In the genomic region with DNA sequence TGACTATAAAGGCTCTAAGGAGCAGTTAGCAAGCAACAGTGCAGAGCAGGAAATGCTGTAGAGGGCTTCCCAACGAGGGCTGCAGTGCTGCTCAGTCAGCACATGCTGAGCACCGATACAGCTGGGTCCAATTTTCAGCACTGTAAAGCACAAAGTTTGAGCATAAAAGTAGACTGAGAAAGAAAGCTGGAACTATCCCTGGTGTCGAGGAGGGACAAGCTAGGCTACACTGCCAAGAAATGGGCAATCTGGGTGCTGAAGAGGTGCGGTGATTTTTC, we compare ENCODE assay signal across 18 mouse cellular contexts. TPM values are rescaled to one million over a fixed set of nuclear protein-coding genes. Genes with fewer than 3 reads are reported as not detected.
DNase-seq lines count a peak whose midpoint lies in the region; ATAC-seq lines count a peak whose summit lies in the region.
"Had no signal": no experiment of that assay in that cellular context is flagged by ENCODE, and none has a peak within 500 bp of the region (broad histone marks: within the 10 kb centered on the region; RNA-seq: fewer than 3 reads in every experiment).

No protein-coding gene starts in this region.

- H3K36me3 ChIP-seq in heart, embryonic 15.5 days = peaks cover 3% of the 10 kb centered on the region; the same call in 1 of the 2 replicates
- no peaks in the 10 kb centered on the region for H3K36me3 ChIP-seq in lung, embryonic 16.5 days (ENCODE audit: control insufficient read depth, insufficient read depth, low read length)
- no peaks in the 10 kb centered on the region for H3K36me3 ChIP-seq in embryonic facial prominence, embryonic 14.5 days (ENCODE audit: control insufficient read depth, insufficient read depth, low read length)
- H3K36me3 ChIP-seq in neural tube, embryonic 14.5 days (ENCODE audit: control insufficient read depth, insufficient read depth, low read length) = no peaks in the 10 kb centered on the region
- H3K36me3 ChIP-seq: forebrain, embryonic 12.5 days; liver, embryonic 15.5 days had no signal

- peaks cover 46% of the 10 kb centered on the region for H3K4me1 ChIP-seq in heart, embryonic 15.5 days (replicated peaks)
- H3K4me1 ChIP-seq in lung, embryonic 16.5 days (replicated peaks; ENCODE audit: control insufficient read depth, insufficient read depth, low read length) = peaks cover 13% of the 10 kb centered on the region
- peaks cover 17% of the 10 kb centered on the region for H3K4me1 ChIP-seq in embryonic facial prominence, embryonic 14.5 days (ENCODE audit: control insufficient read depth, insufficient read depth, low read length)
- H3K4me1 ChIP-seq in neural tube, embryonic 14.5 days (ENCODE audit: control insufficient read depth, insufficient read depth, low read length) = peaks cover 9% of the 10 kb centered on the region
- H3K4me1 ChIP-seq: forebrain, embryonic 12.5 days; liver, embryonic 15.5 days had no signal

- H3K27ac ChIP-seq in heart, embryonic 15.5 days = peak overlapping the region; percentile 60
- H3K27ac ChIP-seq in lung, embryonic 16.5 days (ENCODE audit: low read length) = peak overlapping the region; percentile 38; the same call in 1 of the 2 replicates
- H3K27ac ChIP-seq in embryonic facial prominence, embryonic 14.5 days (replicated peaks; ENCODE audit: low read depth, low read length) = peak overlapping the region; percentile 49
- peak overlapping the region; percentile 4; the same call in 1 of the 2 replicates for H3K27ac ChIP-seq in neural tube, embryonic 14.5 days (ENCODE audit: low read depth, low read length)
- H3K27ac ChIP-seq: forebrain, embryonic 12.5 days; hindbrain, postnatal 0 days; liver, embryonic 15.5 days had no signal

- 55% methylated on average over 4 of the region's 4 CpGs for WGBS in heart, embryonic 15.5 days
- 61% methylated on average over 4 of the region's 4 CpGs for WGBS in lung, embryonic 16.5 days
- 38% methylated on average over 4 of the region's 4 CpGs for whole genome bisulfite sequencing in embryonic facial prominence, embryonic 14.5 days
- WGBS in neural tube, embryonic 14.5 days = 59% methylated on average over 4 of the region's 4 CpGs

- H3K4me2 ChIP-seq in heart, embryonic 15.5 days = no peak overlapping the region
- no peak overlapping the region for H3K4me2 ChIP-seq in lung, embryonic 16.5 days (ENCODE audit: low read depth, low read length)
- peak overlapping the region; percentile 2; the same call in 1 of the 2 replicates for H3K4me2 ChIP-seq in embryonic facial prominence, embryonic 14.5 days (ENCODE audit: low read depth, low read length)
- H3K4me2 ChIP-seq in neural tube, embryonic 14.5 days (ENCODE audit: low read depth, low read length) = no peak overlapping the region
- H3K4me2 ChIP-seq: forebrain, embryonic 12.5 days; heart, embryonic 12.5 days; liver, embryonic 15.5 days had no signal

- no peak for ATAC-seq in heart, embryonic 15.5 days (replicated peaks; ENCODE audit: insufficient number of reproducible peaks, insufficient read depth, low FRiP score, low read depth)
- peak; percentile 38; the same call in 1 of the 2 replicates for ATAC-seq in lung, embryonic 16.5 days (ENCODE audit: low read depth)
- no peak for ATAC-seq in embryonic facial prominence, embryonic 14.5 days (ENCODE audit: low read depth)
- 0 out of 2 replicates have a peak, but pooled peaks have one; percentile 15 for ATAC-seq in neural tube, embryonic 14.5 days (ENCODE audit: low read depth)
- ATAC-seq: hindbrain, postnatal 0 days; midbrain, embryonic 16.5 days had no signal

- H3K9ac ChIP-seq in heart, embryonic 15.5 days = no peak overlapping the region
- H3K9ac ChIP-seq in lung, embryonic 16.5 days (ENCODE audit: low read length) = no peak overlapping the region
- H3K9ac ChIP-seq in embryonic facial prominence, embryonic 14.5 days (ENCODE audit: low read depth, low read length) = no peak overlapping the region
- no peak overlapping the region for H3K9ac ChIP-seq in neural tube, embryonic 14.5 days (replicated peaks; ENCODE audit: low read depth, low read length)
- H3K9ac ChIP-seq: forebrain, embryonic 12.5 days; heart, embryonic 12.5 days; liver, embryonic 15.5 days had no signal

- H3K27me3 ChIP-seq in heart, embryonic 15.5 days = no peaks in the 10 kb centered on the region
- no peaks in the 10 kb centered on the region for H3K27me3 ChIP-seq in lung, embryonic 16.5 days (ENCODE audit: control insufficient read depth, insufficient read depth, low read depth, low read length)
- H3K27me3 ChIP-seq in embryonic facial prominence, embryonic 14.5 days (replicated peaks; ENCODE audit: control insufficient read depth, insufficient read depth, low read length) = no peaks in the 10 kb centered on the region
- H3K27me3 ChIP-seq in neural tube, embryonic 14.5 days (ENCODE audit: control insufficient read depth, insufficient read depth, low read length) = no peaks in the 10 kb centered on the region
- H3K27me3 ChIP-seq: forebrain, embryonic 12.5 days; heart, embryonic 12.5 days; liver, embryonic 15.5 days had no signal

- intact Hi-C loops in heart, postnatal 36 days (cut with DNase I) = no loop called here

- H3K4me3 ChIP-seq in heart, embryonic 15.5 days = no peak overlapping the region
- no peak overlapping the region for H3K4me3 ChIP-seq in lung, embryonic 16.5 days (ENCODE audit: low read length)
- H3K4me3 ChIP-seq in embryonic facial prominence, embryonic 14.5 days (ENCODE audit: low read depth, low read length) = no peak overlapping the region
- H3K4me3 ChIP-seq in neural tube, embryonic 14.5 days (ENCODE audit: low read depth, low read length) = no peak overlapping the region
- H3K4me3 ChIP-seq: forebrain, embryonic 12.5 days; heart, embryonic 12.5 days; liver, embryonic 15.5 days had no signal

- DNase-seq in heart, postnatal 36 days = no peak
- DNase-seq in lung, postnatal 10 days = no peak
- DNase-seq in embryonic facial prominence, embryonic 14.5 days (ENCODE audit: low spot score) = peak; percentile 61
- DNase-seq in ovary, adult 18-20 months (ENCODE audit: low spot score) = no peak
- no peak for DNase-seq in layer of hippocampus, adult 11-12 months (ENCODE audit: low spot score)
- DNase-seq: adrenal gland, postnatal 10 days; cerebellum, adult 9-11 months; kidney, adult 2 months; kidney, postnatal 4 days; thymus, postnatal 25 days had no signal

- no peaks in the 10 kb centered on the region for H3K9me3 ChIP-seq in heart, embryonic 15.5 days (replicated peaks)
- H3K9me3 ChIP-seq in lung, embryonic 16.5 days (ENCODE audit: control insufficient read depth, low read length) = no peaks in the 10 kb centered on the region
- H3K9me3 ChIP-seq in embryonic facial prominence, embryonic 14.5 days (ENCODE audit: control insufficient read depth, low read length) = no peaks in the 10 kb centered on the region
- no peaks in the 10 kb centered on the region for H3K9me3 ChIP-seq in neural tube, embryonic 14.5 days (ENCODE audit: control insufficient read depth, low read length)
- H3K9me3 ChIP-seq: forebrain, embryonic 12.5 days; heart, embryonic 12.5 days; liver, embryonic 15.5 days had no signal

RNA-seq across cellular contexts. Expression of a gene that starts 24.7 kb away (rescaled TPM):
- 92.7 and 107 TPM in 2 replicates for polyA plus RNA-seq in heart, embryonic 15.5 days (2015; fragmentation: Nextera tagmentation; extraction: Ambion mirVana)
- total RNA-seq in heart, postnatal 36 days (2021) = 10 to 100 TPM; 48.1 to 57.9 TPM
- polyA plus RNA-seq in lung, embryonic 16.5 days (2015; fragmentation: Nextera tagmentation; extraction: Ambion mirVana) = 77.0 and 82.9 TPM in 2 replicates
- polyA plus RNA-seq in embryonic facial prominence, embryonic 14.5 days (2014; fragmentation: Nextera tagmentation; extraction: Ambion mirVana) = 73.9 and 74.8 TPM in 2 replicates
- polyA plus RNA-seq in neural tube, embryonic 14.5 days (2014; fragmentation: Nextera tagmentation; extraction: Ambion mirVana) = 34.9 and 51.0 TPM in 2 replicates

RNA-seq across cellular contexts. Expression of a gene that starts 49.0 kb away (rescaled TPM):
- 51.6 and 52.6 TPM in 2 replicates for polyA plus RNA-seq in heart, embryonic 15.5 days (2015; fragmentation: Nextera tagmentation; extraction: Ambion mirVana)
- 10 to 100 TPM; 54.1 to 55.3 TPM for total RNA-seq in heart, postnatal 36 days (2021)
- polyA plus RNA-seq in lung, embryonic 16.5 days (2015; fragmentation: Nextera tagmentation; extraction: Ambion mirVana) = 46.7 and 48.1 TPM in 2 replicates
- polyA plus RNA-seq in embryonic facial prominence, embryonic 14.5 days (2014; fragmentation: Nextera tagmentation; extraction: Ambion mirVana) = 52.8 and 58.6 TPM in 2 replicates
- polyA plus RNA-seq in neural tube, embryonic 14.5 days (2014; fragmentation: Nextera tagmentation; extraction: Ambion mirVana) = 57.7 and 62.4 TPM in 2 replicates

Comparison
In these comparisons a context has a peak if more than half of its experiments do, and no peak if none do; other contexts are left out.
1. ATAC-seq: peak in lung, embryonic 16.5 days (single experiment) and neural tube, embryonic 14.5 days (single experiment); none in heart, embryonic 15.5 days (single experiment) and embryonic facial prominence, embryonic 14.5 days (single experiment).
2. H3K27ac ChIP-seq: peak in every context shown above with its lines; median percentile 60 in heart, embryonic 15.5 days; 49 in embryonic facial prominence, embryonic 14.5 days; 38 in lung, embryonic 16.5 days; 4 in neural tube, embryonic 14.5 days.